Mouse (Mus musculus) lung, postnatal 0 days (tissue): ENCODE results near the gene Aph1b.

Experiments used
- CTCF ChIP-seq: IDR thresholded peaks from 2 replicates; pipeline ENCODE4 v1.5.1; 2016; ENCODE audit warnings: antibody characterized with exemption, mild to moderate bottlenecking
- EP300 ChIP-seq: IDR thresholded peaks from 2 replicates; pipeline ENCODE4 v1.6.1; 2016; ENCODE audit warnings: antibody characterized with exemption, mild to moderate bottlenecking, control low read depth

- TF ChIP-seq CTCF (peak; percentile 84), EP300 (no peak)
Observed at GRCm38 (mm10) chr9:66825990-66826389, 30.7 kb upstream of the Aph1b start.
